In the genomic region with DNA sequence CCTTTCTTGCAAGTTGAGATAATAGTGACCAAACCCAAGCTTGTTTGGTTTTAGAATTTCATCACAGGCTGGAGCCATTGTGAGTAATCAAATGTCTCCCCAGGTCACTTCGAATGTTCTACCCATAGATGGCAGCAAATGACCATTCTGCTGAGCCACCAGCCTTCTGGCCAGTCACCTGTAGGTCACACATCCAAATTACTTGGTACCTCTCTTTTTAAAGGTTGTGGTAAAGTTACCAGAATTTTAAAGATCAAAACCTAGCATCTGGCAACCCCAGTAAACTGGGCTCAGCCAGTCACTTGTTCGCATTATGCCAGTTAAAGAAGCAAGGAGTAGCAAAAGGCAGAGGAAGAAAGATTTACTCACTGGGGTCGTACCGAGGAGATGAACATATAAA, we compare ENCODE assay signal across 9 mouse cellular contexts. TPM values are rescaled to one million over a fixed set of nuclear protein-coding genes. Genes with fewer than 3 reads are reported as not detected.
DNase-seq lines count a peak whose midpoint lies in the region; ATAC-seq lines count a peak whose summit lies in the region.
"Had no signal": no experiment of that assay in that cellular context is flagged by ENCODE, and none has a peak within 500 bp of the region (broad histone marks: within the 10 kb centered on the region; RNA-seq: fewer than 3 reads in every experiment).

No protein-coding gene starts in this region.

- H3K27ac ChIP-seq in kidney, embryonic 16.5 days (ENCODE audit: low read length), result no peak overlapping the region
- H3K27ac ChIP-seq: lung, embryonic 15.5 days had no signal

- no peak for ATAC-seq in kidney, embryonic 16.5 days (ENCODE audit: low FRiP score, low TSS enrichment)
- no peak for ATAC-seq in inflammation-experienced regulatory T-cells, adult 6 months

- 65% methylated on average over 4 of the region's 4 CpGs for WGBS in kidney, embryonic 16.5 days

- H3K9ac ChIP-seq in kidney, embryonic 16.5 days (replicated peaks; ENCODE audit: low read length), result no peak overlapping the region
- H3K9ac ChIP-seq: lung, embryonic 15.5 days had no signal

- peaks cover 4% of the 10 kb centered on the region for H3K27me3 ChIP-seq in kidney, embryonic 16.5 days (ENCODE audit: insufficient read depth, low read length)

- DNase-seq in kidney, adult 11 months, result peak; percentile 24
- peak; percentile 76 for DNase-seq in CD4-positive, CD25-positive, alpha-beta regulatory T cell, adult 2 months (ENCODE audit: low read depth, low spot score)
- peak; percentile 67 for DNase-seq in adrenal gland, adult 2 months
- DNase-seq in embryo, embryonic 10.5 days (ENCODE audit: low spot score), result peak; percentile 80
- DNase-seq in induced T-regulatory cell, adult 2 months (ENCODE audit: low read depth), result peak; percentile 70
- DNase-seq in naive thymus-derived CD4-positive, alpha-beta T cell, adult 2 months (ENCODE audit: low read depth), result peak; percentile 75

- no peaks in the 10 kb centered on the region for H3K9me3 ChIP-seq in kidney, embryonic 16.5 days (ENCODE audit: low read length)
- H3K9me3 ChIP-seq: lung, embryonic 15.5 days had no signal

- no peak overlapping the region for H3K4me3 ChIP-seq in kidney, embryonic 16.5 days (ENCODE audit: low read length)
- H3K4me3 ChIP-seq: lung, embryonic 15.5 days had no signal

- no peaks in the 10 kb centered on the region for H3K4me1 ChIP-seq in kidney, embryonic 16.5 days (ENCODE audit: insufficient read depth, low read length)
- H3K4me1 ChIP-seq: lung, embryonic 15.5 days had no signal

- no peak overlapping the region for H3K4me2 ChIP-seq in kidney, embryonic 16.5 days (replicated peaks; ENCODE audit: low read depth, low read length)
- H3K4me2 ChIP-seq: lung, embryonic 15.5 days had no signal

- H3K36me3 ChIP-seq in kidney, embryonic 16.5 days (ENCODE audit: insufficient read depth, low read length), result no peaks in the 10 kb centered on the region
- H3K36me3 ChIP-seq: lung, embryonic 15.5 days had no signal

RNA-seq across cellular contexts. Expression of gene Rnf182, which starts 19.6 kb away (rescaled TPM):
- 1.6 and 3.2 TPM in 2 replicates for polyA plus RNA-seq in kidney, embryonic 16.5 days (2015; fragmentation: Nextera tagmentation; extraction: Ambion mirVana)
- 1 to 10 TPM in 1 of 2 experiments, under 1 TPM in 1; 0.32 to 1.9 TPM for total RNA-seq in adrenal gland, adult 2 months (2021)
- polyA plus RNA-seq in adrenal gland, adult 2 months (2012; rRNA removed), result 0.08 and 0.16 TPM in 2 replicates
- not detected for polyA plus RNA-seq in inflammation-experienced regulatory T-cells, adult 6 months (2017; shearing (Covaris generic))

RNA-seq across cellular contexts. Expression of gene Mcur1, which starts 35.9 kb away (rescaled TPM):
- polyA plus RNA-seq in kidney, embryonic 16.5 days (2015; fragmentation: Nextera tagmentation; extraction: Ambion mirVana), result 22.2 and 23.0 TPM in 2 replicates
- 10 to 100 TPM; 40.7 to 51.6 TPM for total RNA-seq in adrenal gland, adult 2 months (2021)
- 29.0 and 43.3 TPM in 2 replicates for polyA plus RNA-seq in adrenal gland, adult 2 months (2012; rRNA removed)
- 10 to 100 TPM in 2 of 3 experiments, 1 to 10 TPM in 1; 7.1 to 19.0 (median 17.0) TPM for polyA plus RNA-seq in inflammation-experienced regulatory T-cells, adult 6 months (2017; shearing (Covaris generic))

Comparison
In these comparisons a context has a peak if more than half of its experiments do, and no peak if none do; other contexts are left out.
1. DNase-seq: peak in every context shown above with its lines; median percentile 80 in embryo, embryonic 10.5 days; 76 in CD4-positive, CD25-positive, alpha-beta regulatory T cell, adult 2 months; 75 in naive thymus-derived CD4-positive, alpha-beta T cell, adult 2 months; 70 in induced T-regulatory cell, adult 2 months; 67 in adrenal gland, adult 2 months; 24 in kidney, adult 11 months.